Mouse (Mus musculus): ENCODE data around the gene Alpi. TPM values are rescaled to one million over a fixed set of nuclear protein-coding genes. Genes with fewer than 3 reads are reported as not detected.

The Alpi gene
- total RNA-seq, 1 experiment from 2014 or later = not detected

GRCm38 (mm10) chr1:87059042-87059665, 42.3 kb downstream of the Alpi start:
- no peak for DNase-seq

DNA sequence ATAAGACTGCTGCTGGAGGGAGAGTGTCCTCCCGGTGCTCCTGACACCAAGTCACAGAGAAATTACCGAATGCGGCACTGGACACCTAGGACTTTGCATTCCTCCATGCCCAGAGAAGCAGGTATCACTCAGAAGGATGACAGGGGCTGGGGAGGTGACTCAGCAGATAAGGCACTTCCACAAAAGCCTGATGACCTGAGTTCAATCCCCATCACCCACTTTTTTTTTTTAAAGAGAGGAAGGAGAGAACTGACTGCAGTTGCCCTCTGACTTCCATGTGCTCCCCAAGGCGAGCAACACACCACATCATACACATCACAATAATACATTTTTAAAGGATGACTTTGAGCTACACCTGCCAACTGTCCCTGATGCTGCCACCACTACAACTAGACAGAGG, 44.3 kb downstream of the Alpi start:
- DNase-seq = no peak

- peak; percentile 31 for DNase-seq
Measured at GRCm38 (mm10) chr1:87051369-87051768, 50.0 kb downstream of the Alpi start.

DNA sequence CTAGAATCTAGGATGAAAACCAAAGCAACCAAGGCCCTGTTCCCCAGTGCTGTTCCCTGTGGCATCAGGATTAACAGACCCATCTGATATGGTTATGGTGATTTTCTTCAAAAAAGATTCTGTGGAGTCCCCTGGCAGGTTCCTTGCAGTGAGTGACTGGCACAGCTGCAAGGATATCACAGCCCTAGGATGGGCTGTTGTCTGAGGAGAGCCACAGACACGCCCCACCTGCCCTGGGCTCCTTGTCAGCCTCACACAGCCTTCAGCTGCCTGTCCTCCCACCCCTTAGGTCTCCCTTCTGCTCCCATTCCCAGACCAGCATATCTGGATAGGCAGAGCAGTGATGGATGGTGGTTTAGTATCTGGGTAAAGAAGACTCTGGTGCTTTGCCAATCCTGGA, 50.7 kb downstream of the Alpi start:
- no peak for DNase-seq

GRCm38 (mm10) chr1:87050072-87050471, 51.3 kb downstream of the Alpi start:
- DNase-seq = no peak

Other genes starting within 250 kb of the Alpi start
- not detected in 2 replicates for gene Alppl2, start 11.7 kb downstream of the Alpi start, total RNA-seq (2021)
- not detected in 2 replicates for gene Akp3, start 23.4 kb upstream of the Alpi start, total RNA-seq (2021)
- 0.70 and 2.6 TPM in 2 replicates for gene Ecel1, start 54.9 kb upstream of the Alpi start, total RNA-seq (2021)
- gene Prss56, start 81.7 kb upstream of the Alpi start, total RNA-seq (2021) = not detected in 2 replicates
- not detected in 2 replicates for gene Chrnd, start 89.0 kb upstream of the Alpi start, total RNA-seq (2021)
- gene Chrng, start 103.1 kb upstream of the Alpi start, total RNA-seq (2021) = not detected in 2 replicates
- 94.4 and 104 TPM in 2 replicates for gene Eif4e2, start 112.3 kb upstream of the Alpi start, total RNA-seq (2021)
- 245 and 250 TPM in 2 replicates for gene Efhd1, start 162.8 kb upstream of the Alpi start, total RNA-seq (2021)
- 81.4 and 83.4 TPM in 2 replicates for gene Gigyf2, start 225.4 kb upstream of the Alpi start, total RNA-seq (2021)